Mouse (Mus musculus): Measurements from ENCODE around the gene Chchd5. TPM values are rescaled to one million over a fixed set of nuclear protein-coding genes. Genes with fewer than 3 reads are reported as not detected.

The Chchd5 gene
- polyA plus RNA-seq, 1 experiment from 2014 or later = 21.1 TPM

DNA sequence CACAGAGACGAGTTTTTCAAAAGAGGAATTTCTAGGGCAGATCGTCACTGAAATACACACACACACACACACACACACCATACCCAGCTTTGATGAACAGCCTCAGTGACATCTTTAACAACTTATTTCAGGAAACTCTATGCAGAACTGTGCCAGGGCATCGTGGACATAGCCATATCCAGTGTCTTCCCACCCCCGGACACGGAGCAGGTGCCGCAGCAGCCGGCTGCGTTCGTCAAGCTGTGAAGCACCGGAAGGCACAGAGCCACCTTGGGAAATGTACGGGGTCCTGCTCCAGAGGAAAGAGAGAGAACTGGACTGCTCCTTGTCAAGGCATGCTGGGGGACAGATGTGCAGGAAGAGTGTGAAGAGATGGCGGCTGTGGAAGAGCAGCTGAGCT is 36.7 kb upstream of the Chchd5 start:
- Histone ChIP-seq H3K27me3 (replicated peaks; ENCODE audit: insufficient read depth, low read length) (no peaks in the 10 kb centered on the region), H3K4me3 (ENCODE audit: low read depth, low read length) (no peak overlapping the region), H3K27ac (ENCODE audit: low read length) (no peak overlapping the region), H3K36me3 (ENCODE audit: insufficient read depth, low read length) (peaks cover 15% of the 10 kb centered on the region; the same call in 1 of the 2 replicates), H3K4me1 (ENCODE audit: insufficient read depth, low read depth, low read length) (no peaks in the 10 kb centered on the region), H3K9ac (replicated peaks; ENCODE audit: low read depth) (no peak overlapping the region), H3K4me2 (replicated peaks; ENCODE audit: low read depth, low read length) (no peak overlapping the region), H3K9me3 (ENCODE audit: low read length) (no peaks in the 10 kb centered on the region)
- ATAC-seq (no peak), DNase-seq (ENCODE audit: low spot score) (no peak)
- 88% methylated on average over 12 of the region's 12 CpGs for WGBS
- TF ChIP-seq CTCF (IDR thresholded peaks at IDR 0.05) = no peak
- no peak for TF ChIP-seq EP300 (IDR thresholded peaks at IDR 0.05)

DNA sequence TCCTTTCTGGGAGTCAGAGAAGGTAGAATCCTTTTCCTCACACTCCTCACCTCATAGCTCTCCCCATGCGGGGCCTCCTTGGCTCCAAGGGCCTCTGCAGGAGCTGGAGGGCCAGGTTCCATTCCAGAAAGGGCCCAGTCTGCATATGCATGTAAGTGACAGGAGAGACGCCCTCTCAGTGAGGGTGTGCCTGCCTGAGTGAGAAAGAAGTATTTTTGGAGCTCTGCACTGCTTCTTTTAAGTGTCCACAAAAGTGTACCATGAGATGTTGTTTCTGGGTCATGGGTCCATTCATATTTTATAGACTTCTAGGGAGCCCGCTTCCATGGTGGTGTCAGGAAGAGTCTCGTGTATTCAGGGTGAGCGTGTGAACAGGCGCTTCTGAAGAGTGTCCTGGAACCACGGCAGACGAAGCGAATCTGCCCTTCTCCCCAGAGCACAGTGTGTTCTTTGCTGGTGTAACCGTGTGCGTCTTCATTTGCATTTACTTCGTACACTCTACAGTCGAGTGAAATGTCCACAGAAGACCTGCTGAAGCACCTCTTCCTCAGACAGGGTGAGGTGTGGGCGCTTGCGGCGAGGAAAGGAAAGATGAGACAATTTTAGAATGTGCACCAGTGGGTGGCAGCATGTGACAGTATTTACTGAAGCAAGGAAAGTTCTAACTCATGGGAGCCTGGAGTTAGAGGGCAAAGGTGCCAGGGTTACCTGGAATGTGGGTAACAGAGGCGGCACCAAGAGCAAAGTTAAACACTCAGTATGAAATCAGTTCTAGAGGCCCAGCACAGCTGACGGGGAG is 35.4 kb upstream of the Chchd5 start:
- Histone ChIP-seq H3K27ac (ENCODE audit: low read length) (no peak overlapping the region), H3K4me3 (ENCODE audit: low read depth, low read length) (no peak overlapping the region), H3K4me2 (replicated peaks; ENCODE audit: low read depth, low read length) (no peak overlapping the region), H3K36me3 (ENCODE audit: insufficient read depth, low read length) (peaks cover 9% of the 10 kb centered on the region; the same call in 1 of the 2 replicates), H3K9me3 (ENCODE audit: low read length) (no peaks in the 10 kb centered on the region), H3K27me3 (replicated peaks; ENCODE audit: insufficient read depth, low read length) (no peaks in the 10 kb centered on the region), H3K4me1 (ENCODE audit: insufficient read depth, low read depth, low read length) (no peaks in the 10 kb centered on the region), H3K9ac (replicated peaks; ENCODE audit: low read depth) (no peak overlapping the region)
- DNase-seq (ENCODE audit: low spot score) = peak; percentile 22
- TF ChIP-seq EP300 (IDR thresholded peaks at IDR 0.05) (no peak), CTCF (IDR thresholded peaks at IDR 0.05) (peak; percentile 38)
- WGBS = 62% methylated on average over 18 of the region's 18 CpGs
- ATAC-seq = peak; percentile 75

DNA sequence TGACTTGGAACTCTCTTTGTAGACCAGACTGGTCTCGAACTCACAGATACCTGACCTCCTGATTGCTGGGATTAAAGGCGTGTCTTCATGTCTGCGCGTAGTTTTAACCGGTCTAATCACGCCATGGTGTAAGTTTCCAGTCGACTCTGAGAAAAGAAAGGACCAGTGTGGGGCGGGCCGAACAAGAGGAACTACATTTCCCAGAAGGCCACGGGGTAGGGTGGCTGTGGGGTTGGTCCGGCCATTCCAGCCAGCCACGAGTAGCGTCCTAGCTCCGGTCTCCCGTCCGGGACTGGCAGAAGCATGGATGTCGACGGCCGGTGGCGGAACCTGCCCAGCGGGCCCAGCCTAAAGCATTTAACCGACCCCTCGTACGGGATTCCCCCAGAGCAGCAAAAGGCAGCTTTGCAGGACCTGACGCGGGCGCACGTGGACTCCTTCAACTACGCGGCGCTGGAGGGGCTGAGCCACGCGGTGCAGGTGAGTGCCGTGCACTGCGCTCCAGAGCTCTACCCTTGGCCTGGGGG is 28.7 kb upstream of the Chchd5 start, which contains the start of gene Polr1b:
TSS of gene Polr1b (plus strand) at position 212 of the 527 bp plus-strand sequence.
- peak; percentile 98 for DNase-seq (ENCODE audit: low spot score)
- H3K36me3 ChIP-seq (ENCODE audit: insufficient read depth, low read length) = no peaks in the 10 kb centered on the region
- 0 out of 2 replicates have a peak within 1 kb of the TSS, but pooled peaks have one; percentile 20 for H3K27ac ChIP-seq (ENCODE audit: low read length)
- 0 out of 2 replicates have a peak, but pooled peaks cover 2% of the 10 kb centered on the region for H3K4me1 ChIP-seq (ENCODE audit: insufficient read depth, low read depth, low read length)
- no peak for TF ChIP-seq CTCF (IDR thresholded peaks at IDR 0.05)
- TF ChIP-seq EP300 (IDR thresholded peaks at IDR 0.05) = no peak
- H3K4me2 ChIP-seq (replicated peaks; ENCODE audit: low read depth, low read length) = peak within 1 kb of the TSS; percentile 96
- peak within 1 kb of the TSS; percentile 80 for H3K4me3 ChIP-seq (ENCODE audit: low read depth, low read length)
- WGBS = under 1% methylated on average over 35 of the region's 35 CpGs
- H3K9me3 ChIP-seq (ENCODE audit: low read length) = no peaks in the 10 kb centered on the region
- peak; percentile 100 for ATAC-seq
- H3K9ac ChIP-seq (replicated peaks; ENCODE audit: low read depth) = peak within 1 kb of the TSS; percentile 56
- H3K27me3 ChIP-seq (replicated peaks; ENCODE audit: insufficient read depth, low read length) = no peaks in the 10 kb centered on the region

DNA sequence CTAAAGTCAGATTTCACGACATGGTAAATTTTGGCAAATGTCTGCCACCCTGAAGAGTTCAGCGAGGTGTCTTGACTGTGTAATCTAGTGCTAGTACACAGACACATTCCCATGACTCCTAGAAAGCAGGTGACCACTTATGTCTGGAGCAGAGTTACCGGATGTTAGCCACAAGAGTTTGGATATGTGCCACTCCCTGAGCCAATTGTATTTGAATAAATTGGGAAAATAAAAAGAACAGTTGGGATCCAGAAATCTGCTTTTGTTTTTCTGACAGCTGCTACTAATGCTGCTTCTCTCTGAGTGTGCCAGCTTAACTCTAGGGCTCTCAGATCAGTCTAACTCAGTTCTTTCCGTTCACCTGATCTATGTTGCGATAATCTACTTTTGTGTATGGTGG is 16.6 kb upstream of the Chchd5 start:
- H3K4me3 ChIP-seq (ENCODE audit: low read depth, low read length) = no peak overlapping the region
- TF ChIP-seq EP300 (IDR thresholded peaks at IDR 0.05) (no peak), CTCF (IDR thresholded peaks at IDR 0.05) (no peak)
- no peaks in the 10 kb centered on the region for H3K9me3 ChIP-seq (ENCODE audit: low read length)
- H3K4me1 ChIP-seq (ENCODE audit: insufficient read depth, low read depth, low read length) = no peaks in the 10 kb centered on the region
- no peak for DNase-seq (ENCODE audit: low spot score)
- peaks cover 29% of the 10 kb centered on the region; the same call in 1 of the 2 replicates for H3K36me3 ChIP-seq (ENCODE audit: insufficient read depth, low read length)
- ATAC-seq = no peak
- H3K27ac ChIP-seq (ENCODE audit: low read length) = no peak overlapping the region
- no peak overlapping the region for H3K4me2 ChIP-seq (replicated peaks; ENCODE audit: low read depth, low read length)
- no peak overlapping the region for H3K9ac ChIP-seq (replicated peaks; ENCODE audit: low read depth)
- 90% methylated on average over 5 of the region's 5 CpGs for WGBS
- no peaks in the 10 kb centered on the region for H3K27me3 ChIP-seq (replicated peaks; ENCODE audit: insufficient read depth, low read length)

DNA sequence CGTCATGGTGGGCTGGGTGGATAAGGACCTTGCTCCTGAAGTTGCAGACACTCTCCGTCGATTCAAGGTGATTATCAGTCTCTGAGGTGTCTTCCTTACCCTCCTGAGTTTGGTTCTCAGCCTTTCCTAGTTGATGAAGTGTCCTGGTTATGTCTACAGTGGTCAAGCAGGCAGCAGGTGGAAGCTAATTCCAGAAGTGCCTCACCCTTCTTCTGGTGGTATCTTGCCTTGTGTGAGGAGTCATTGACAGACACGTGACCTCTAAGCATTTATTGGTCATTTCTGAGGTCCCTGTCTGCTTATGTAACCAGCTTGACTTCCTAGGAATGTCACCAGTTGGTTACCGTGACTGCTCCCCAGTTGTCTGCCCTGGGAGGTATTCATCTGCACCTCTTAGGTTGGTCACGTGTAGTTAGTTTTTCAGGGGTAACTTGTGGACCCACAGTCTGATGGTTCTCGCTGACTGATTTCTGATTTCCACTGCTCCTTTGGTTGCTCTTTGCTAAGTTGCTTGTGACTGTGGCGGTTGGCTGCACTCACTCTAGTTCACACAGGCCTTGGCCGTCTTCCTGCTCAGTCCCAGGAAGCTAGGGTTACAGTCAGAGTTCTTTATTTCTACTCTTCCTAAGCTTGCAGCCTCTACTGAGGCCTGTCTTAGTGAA is 13.7 kb upstream of the Chchd5 start:
- Histone ChIP-seq H3K9me3 (ENCODE audit: low read length) (no peaks in the 10 kb centered on the region), H3K4me2 (replicated peaks; ENCODE audit: low read depth, low read length) (no peak overlapping the region), H3K4me1 (ENCODE audit: insufficient read depth, low read depth, low read length) (no peaks in the 10 kb centered on the region), H3K9ac (replicated peaks; ENCODE audit: low read depth) (no peak overlapping the region), H3K27ac (ENCODE audit: low read length) (no peak overlapping the region), H3K36me3 (ENCODE audit: insufficient read depth, low read length) (peaks cover 33% of the 10 kb centered on the region; the same call in 1 of the 2 replicates), H3K4me3 (ENCODE audit: low read depth, low read length) (no peak overlapping the region), H3K27me3 (replicated peaks; ENCODE audit: insufficient read depth, low read length) (no peaks in the 10 kb centered on the region)
- WGBS = 93% methylated on average over 9 of the region's 9 CpGs
- ATAC-seq (no peak), DNase-seq (ENCODE audit: low spot score) (no peak)
- no peak for TF ChIP-seq CTCF (IDR thresholded peaks at IDR 0.05)
- no peak for TF ChIP-seq EP300 (IDR thresholded peaks at IDR 0.05)

DNA sequence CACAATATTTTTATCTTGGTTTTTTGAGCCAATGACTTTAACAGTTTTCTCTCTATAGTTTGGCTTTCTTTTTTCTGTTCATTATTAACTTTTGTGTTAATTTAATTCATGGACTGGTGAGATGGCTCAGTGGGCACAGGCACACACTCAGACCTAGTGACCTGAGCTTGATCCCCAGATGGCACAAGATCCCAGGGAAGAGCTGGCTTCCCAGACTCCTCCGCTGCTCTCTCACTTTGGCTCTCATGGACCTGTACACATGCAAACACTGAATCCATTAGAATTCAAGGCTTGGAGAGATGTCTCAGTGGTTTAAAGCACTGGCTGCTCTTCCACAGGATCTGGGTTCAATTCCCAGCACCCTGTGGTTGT is 13.1 kb upstream of the Chchd5 start:
- ATAC-seq = no peak
- no peak for TF ChIP-seq EP300 (IDR thresholded peaks at IDR 0.05)
- TF ChIP-seq CTCF (IDR thresholded peaks at IDR 0.05) = no peak
- H3K4me2 ChIP-seq (replicated peaks; ENCODE audit: low read depth, low read length) = no peak overlapping the region
- no peak overlapping the region for H3K27ac ChIP-seq (ENCODE audit: low read length)
- H3K9me3 ChIP-seq (ENCODE audit: low read length) = no peaks in the 10 kb centered on the region
- 96% methylated on average over 1 of the region's 1 CpGs for WGBS
- H3K27me3 ChIP-seq (replicated peaks; ENCODE audit: insufficient read depth, low read length) = no peaks in the 10 kb centered on the region
- H3K9ac ChIP-seq (replicated peaks; ENCODE audit: low read depth) = no peak overlapping the region
- no peak overlapping the region for H3K4me3 ChIP-seq (ENCODE audit: low read depth, low read length)
- no peak for DNase-seq (ENCODE audit: low spot score)
- H3K36me3 ChIP-seq (ENCODE audit: insufficient read depth, low read length) = peaks cover 33% of the 10 kb centered on the region; the same call in 1 of the 2 replicates
- H3K4me1 ChIP-seq (ENCODE audit: insufficient read depth, low read depth, low read length) = no peaks in the 10 kb centered on the region

Data from lung, postnatal 0 days (tissue).